Mouse (Mus musculus) megakaryocyte, embryonic 14.5 days (primary cell): ENCODE measurements around the gene Gm45837. TPM values are rescaled to one million over a fixed set of nuclear protein-coding genes. Genes with fewer than 3 reads are reported as not detected.

Experiments used
- H3K27me3 ChIP-seq: replicated peaks from 2 replicates; pipeline ENCODE3; 2012; ENCODE audit warnings: inconsistent platforms
- H3K36me3 ChIP-seq: replicated peaks from 2 replicates; pipeline ENCODE3; 2012; ENCODE audit warnings: low read length, inconsistent platforms, mixed read lengths
- H3K4me1 ChIP-seq: 2 replicates; pipeline ENCODE4 v1.6.1; 2012; ENCODE audit warnings: inconsistent platforms
- H3K4me3 ChIP-seq: replicated peaks from 2 replicates; pipeline ENCODE3; 2012; ENCODE audit warnings: moderate library complexity, mild to moderate bottlenecking, inconsistent platforms
- H3K9me3 ChIP-seq: 2 replicates; pipeline ENCODE4 v1.6.1; 2012; ENCODE audit warnings: inconsistent platforms
- FLI1 ChIP-seq: IDR thresholded peaks from 2 replicates; pipeline ENCODE4 v1.6.1; 2012; ENCODE audit warnings: low read length, inconsistent platforms, mixed read lengths
- GATA1 ChIP-seq: IDR thresholded peaks from 3 replicates; pipeline ENCODE4 v1.6.1; 2012; ENCODE audit warnings: mixed read lengths, low read length, inconsistent platforms, borderline replicate concordance
- polyA plus RNA-seq: library from polyadenylated mRNA; stranded (reverse); fragments of >175 nt; gene quantifications from 2 replicates; pipeline ENCODE4 v1.2.3, GENCODE M21; 2012; ENCODE audit warnings: low replicate concordance; ENCODE audit not compliant: insufficient read depth

The Gm45837 gene
- 1.4 TPM in 1 of 2 replicates, not detected in the other for polyA plus RNA-seq

DNA sequence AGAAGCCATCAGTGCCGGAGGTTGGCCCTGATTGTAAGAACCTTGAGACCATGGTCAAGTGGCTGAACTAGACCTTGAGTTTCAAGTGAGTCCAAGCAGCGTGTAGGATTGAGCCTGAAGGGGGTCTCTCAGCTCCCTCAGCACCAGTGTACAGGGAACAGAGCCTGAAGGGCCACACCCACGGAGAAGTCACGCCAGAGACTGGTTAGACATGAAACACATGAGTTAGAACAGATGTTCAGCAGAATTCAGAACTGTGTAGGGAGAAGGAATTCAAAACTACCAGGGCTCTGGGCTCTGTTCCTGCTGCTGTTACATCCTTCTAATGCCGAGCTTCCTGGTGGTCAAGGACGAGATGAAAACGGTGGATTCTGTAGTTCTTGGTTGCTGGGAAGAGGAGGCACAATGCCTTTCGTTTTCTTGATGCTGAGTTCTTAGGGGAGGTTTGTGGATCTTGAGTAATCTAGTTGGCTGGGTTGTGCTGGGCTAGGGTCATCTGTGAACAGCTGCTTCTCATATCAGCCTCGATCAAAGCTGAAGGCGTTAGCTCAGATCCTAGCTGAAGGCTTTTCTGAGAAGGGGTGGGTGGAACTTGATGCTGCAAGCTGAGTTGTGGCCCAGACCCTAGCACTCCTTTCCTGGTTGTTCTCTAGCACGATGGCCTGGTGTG is at the start of gene Gm45837:
Gm45837 (plus strand) TSS at position 620 of the 670 bp plus-strand sequence.
- Histone ChIP-seq H3K36me3 (peaks cover 99% of the 10 kb centered on the region), H3K27me3 (no peaks in the 10 kb centered on the region), H3K4me1 (peaks cover 84% of the 10 kb centered on the region), H3K9me3 (peaks cover 9% of the 10 kb centered on the region), H3K4me3 (no peak within 1 kb of the TSS)
- TF ChIP-seq FLI1 (no peak), GATA1 (no peak)

DNA sequence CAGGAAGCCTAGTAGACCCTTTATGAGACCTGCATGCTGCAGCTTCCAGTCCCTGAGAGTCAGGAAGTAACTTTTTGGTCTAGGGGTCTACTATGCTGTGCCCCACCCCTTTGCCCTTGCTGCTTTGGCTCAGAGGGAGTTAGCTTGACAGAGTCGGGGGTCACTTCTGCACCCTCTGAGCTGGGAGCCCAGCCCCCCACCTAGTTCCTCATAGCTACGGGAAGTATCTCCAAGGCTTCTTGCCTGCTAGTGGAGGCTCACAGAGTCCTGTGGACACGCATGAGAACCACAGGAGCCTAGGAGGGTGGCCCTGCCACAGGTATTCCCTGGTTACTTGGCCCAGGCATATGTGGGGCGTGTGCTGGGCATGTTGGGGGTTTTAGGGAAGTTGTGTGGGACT is 49.7 kb upstream of the Gm45837 start:
- peak overlapping the region; percentile 91 for H3K4me3 ChIP-seq
- TF ChIP-seq FLI1: no peak
- TF ChIP-seq GATA1: no peak
- peaks cover 77% of the 10 kb centered on the region for H3K36me3 ChIP-seq
- peaks cover 100% of the 10 kb centered on the region for H3K4me1 ChIP-seq
- no peaks in the 10 kb centered on the region for H3K27me3 ChIP-seq
- no peaks in the 10 kb centered on the region for H3K9me3 ChIP-seq

DNA sequence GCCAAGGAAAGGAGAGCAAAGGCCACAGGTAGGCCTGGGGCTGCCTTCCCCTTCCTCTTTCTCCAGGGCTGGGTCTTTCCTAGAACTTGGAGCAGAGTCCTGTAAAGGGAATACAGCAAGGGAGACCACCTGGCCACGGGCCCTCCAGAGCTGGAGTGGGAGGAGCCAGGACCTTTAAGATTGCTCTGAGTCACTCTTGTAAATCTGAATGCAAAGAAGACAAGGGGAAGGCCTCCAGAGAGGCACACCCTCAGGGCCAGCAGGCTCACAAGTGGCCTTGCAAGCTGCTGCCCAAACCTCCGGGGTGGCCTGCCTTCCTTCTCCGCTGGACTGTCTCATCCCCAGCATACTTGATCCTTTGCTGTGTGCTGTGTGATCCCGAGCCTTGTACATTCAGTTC is 48.9 kb upstream of the Gm45837 start:
- no peak for TF ChIP-seq GATA1
- no peak for TF ChIP-seq FLI1
- Histone ChIP-seq H3K27me3 (no peaks in the 10 kb centered on the region), H3K4me1 (peaks cover 100% of the 10 kb centered on the region), H3K36me3 (peaks cover 85% of the 10 kb centered on the region), H3K9me3 (no peaks in the 10 kb centered on the region), H3K4me3 (peak overlapping the region; percentile 91)

DNA sequence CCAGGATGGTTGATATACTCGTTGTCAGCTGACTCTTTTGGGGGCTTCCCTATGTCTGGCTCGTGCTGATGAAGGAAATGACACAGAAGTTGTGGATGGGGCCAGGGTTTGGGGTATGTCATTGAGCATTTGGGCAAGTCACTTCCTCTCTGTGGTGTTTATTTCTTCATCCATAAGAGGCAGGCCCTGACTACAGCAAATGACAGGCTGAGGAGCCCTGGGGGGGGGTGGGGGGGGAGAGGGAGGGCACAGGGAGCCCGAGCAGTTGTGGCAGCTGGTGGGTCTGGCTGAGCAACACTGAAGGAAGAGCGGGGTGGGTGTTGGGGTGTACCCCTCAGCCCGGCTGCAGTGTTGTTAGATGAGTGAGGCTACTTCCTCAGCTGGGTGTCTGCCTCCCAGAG is 47.9 kb upstream of the Gm45837 start:
- Histone ChIP-seq H3K27me3 (no peaks in the 10 kb centered on the region), H3K9me3 (no peaks in the 10 kb centered on the region), H3K36me3 (peaks cover 88% of the 10 kb centered on the region), H3K4me1 (peaks cover 100% of the 10 kb centered on the region), H3K4me3 (peak overlapping the region; percentile 91)
- TF ChIP-seq GATA1 (no peak), FLI1 (peak; percentile 22; the same call in 1 of the 2 replicates)

DNA sequence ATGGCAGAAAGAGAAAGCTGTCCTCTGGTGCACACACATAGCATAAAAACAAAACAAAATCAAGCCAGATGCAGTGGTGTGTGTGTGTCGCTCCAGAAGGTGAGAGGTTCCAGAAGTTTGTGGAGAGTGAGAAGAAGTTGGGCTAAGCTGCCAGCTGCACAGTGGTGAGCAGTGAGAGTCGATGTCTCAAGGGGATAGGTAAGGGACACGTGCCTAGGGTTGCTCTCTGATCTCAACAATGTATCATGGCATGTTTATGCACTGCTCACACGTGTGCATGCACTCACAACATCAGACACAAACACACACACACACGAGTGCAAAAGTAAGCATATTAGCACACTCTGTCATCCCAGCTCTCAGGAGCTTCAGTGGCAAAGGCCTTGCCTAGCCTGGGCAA is 46.8 kb upstream of the Gm45837 start:
- Histone ChIP-seq H3K4me1 (peaks cover 100% of the 10 kb centered on the region), H3K27me3 (no peaks in the 10 kb centered on the region), H3K9me3 (no peaks in the 10 kb centered on the region), H3K4me3 (peak overlapping the region; percentile 91), H3K36me3 (peaks cover 90% of the 10 kb centered on the region)
- TF ChIP-seq FLI1 (no peak), GATA1 (no peak)

DNA sequence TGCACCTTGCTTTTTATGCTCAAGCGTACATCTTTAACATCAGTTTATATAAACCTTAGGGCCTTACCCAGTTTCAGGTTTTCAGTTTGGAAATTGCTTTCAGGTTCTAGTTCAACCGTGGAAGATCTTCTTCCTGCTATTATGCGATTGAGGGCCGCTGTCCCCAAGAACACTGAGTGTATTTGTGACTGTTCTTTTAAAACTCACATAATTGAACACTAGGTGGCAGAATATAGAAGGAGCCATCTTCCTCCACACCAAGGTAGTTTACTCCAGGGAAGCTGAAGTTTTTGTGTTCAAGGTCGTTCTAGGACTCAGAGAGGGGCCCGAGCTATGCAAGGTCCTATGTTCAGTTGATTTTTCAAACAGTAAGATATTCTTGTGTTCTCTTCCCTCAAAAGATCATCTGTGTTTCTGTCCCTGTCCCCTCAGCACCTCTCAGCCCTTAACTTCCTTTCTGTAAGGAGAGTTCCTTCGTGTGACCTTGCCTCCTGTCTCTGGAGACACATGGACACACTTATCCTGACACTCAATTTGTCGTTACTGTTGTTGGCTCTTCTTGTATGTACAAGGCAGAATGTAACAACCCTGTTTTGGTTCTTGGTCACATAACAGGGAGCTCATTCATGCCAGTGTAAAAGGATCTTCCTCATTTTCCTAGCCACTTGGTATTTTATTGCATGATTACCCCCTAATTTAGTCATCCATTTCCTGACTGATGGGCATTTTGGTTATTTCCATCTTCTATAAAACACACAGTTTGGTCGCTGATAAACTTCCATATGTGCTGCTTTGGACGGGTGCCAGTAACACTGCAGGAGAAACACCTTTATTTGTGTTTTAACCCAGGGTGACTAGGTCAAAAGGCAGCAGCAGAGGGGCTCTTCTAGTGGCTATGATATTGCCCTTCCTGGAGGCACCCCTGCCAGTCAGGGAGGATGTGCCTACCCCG is 42.5 kb upstream of the Gm45837 start:
- Histone ChIP-seq H3K4me3 (no peak overlapping the region), H3K9me3 (no peaks in the 10 kb centered on the region), H3K4me1 (peaks cover 94% of the 10 kb centered on the region), H3K36me3 (peaks cover 93% of the 10 kb centered on the region), H3K27me3 (no peaks in the 10 kb centered on the region)
- TF ChIP-seq FLI1: no peak
- no peak for TF ChIP-seq GATA1

DNA sequence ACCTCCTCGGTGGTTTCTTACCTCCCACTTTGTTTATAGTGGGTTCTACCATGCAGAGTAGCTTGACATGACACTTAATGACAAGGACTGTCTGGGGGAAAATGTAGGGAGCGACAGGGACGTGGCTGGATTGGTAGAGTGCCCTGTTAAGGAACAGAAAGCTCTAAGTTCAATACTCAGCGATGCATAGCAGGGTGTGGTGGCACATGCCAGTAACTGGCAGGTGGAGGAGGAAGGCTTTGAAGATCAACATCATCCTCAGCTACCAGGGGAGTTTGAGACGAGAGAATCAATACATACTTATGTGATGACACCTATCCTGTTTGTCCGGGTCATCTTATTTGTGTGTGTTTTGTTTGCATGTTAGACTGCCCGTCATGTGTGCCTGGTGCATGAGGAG is 41.0 kb upstream of the Gm45837 start:
- Histone ChIP-seq H3K4me1 (peaks cover 92% of the 10 kb centered on the region), H3K27me3 (no peaks in the 10 kb centered on the region), H3K36me3 (peaks cover 94% of the 10 kb centered on the region), H3K4me3 (no peak overlapping the region), H3K9me3 (no peaks in the 10 kb centered on the region)
- TF ChIP-seq GATA1: no peak
- no peak for TF ChIP-seq FLI1

DNA sequence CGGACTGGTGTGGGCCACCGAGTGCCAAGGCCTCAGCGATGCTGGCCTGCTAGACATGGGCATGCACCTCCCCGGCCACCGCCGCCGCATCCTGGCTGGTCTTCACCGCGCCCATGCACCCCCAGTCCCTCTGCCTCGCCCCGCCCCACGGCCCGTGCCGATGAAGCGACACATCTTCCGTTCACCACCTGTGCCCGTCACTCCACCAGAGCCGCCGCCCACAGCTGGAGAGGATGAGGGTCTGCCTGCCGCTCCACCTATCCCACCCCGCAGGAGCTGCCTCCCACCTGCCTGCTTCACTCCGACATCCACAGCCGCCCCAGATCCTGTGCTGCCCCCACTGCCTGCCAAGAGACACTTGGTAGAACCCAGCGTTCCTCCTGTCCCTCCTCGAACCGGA is 37.6 kb upstream of the Gm45837 start:
- Histone ChIP-seq H3K9me3 (no peaks in the 10 kb centered on the region), H3K36me3 (peaks cover 94% of the 10 kb centered on the region), H3K27me3 (no peaks in the 10 kb centered on the region), H3K4me3 (peak overlapping the region; percentile 50), H3K4me1 (peaks cover 92% of the 10 kb centered on the region)
- no peak for TF ChIP-seq GATA1
- TF ChIP-seq FLI1: no peak

DNA sequence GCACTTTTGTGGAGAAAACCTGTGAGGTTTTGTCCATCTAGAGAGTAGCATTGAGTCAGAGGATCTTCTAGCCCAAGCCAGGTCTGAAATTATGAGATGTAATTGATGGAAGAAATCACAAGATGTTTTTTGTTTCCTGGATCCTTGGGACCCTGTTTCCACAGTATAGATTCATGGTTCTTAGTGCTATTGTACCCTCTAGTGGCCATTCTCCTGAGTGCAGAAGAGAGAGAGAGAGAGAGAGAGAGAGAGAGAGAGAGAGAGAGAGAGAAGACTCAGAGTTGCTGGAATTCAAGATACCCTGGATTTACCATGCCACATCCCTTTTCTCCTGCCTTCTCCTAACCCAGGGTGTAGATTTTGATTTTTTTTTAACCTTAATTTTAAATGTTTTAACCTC is 36.5 kb upstream of the Gm45837 start:
- Histone ChIP-seq H3K27me3 (no peaks in the 10 kb centered on the region), H3K36me3 (peaks cover 94% of the 10 kb centered on the region), H3K9me3 (no peaks in the 10 kb centered on the region), H3K4me1 (peaks cover 92% of the 10 kb centered on the region), H3K4me3 (no peak overlapping the region)
- TF ChIP-seq GATA1 (no peak), FLI1 (no peak)

DNA sequence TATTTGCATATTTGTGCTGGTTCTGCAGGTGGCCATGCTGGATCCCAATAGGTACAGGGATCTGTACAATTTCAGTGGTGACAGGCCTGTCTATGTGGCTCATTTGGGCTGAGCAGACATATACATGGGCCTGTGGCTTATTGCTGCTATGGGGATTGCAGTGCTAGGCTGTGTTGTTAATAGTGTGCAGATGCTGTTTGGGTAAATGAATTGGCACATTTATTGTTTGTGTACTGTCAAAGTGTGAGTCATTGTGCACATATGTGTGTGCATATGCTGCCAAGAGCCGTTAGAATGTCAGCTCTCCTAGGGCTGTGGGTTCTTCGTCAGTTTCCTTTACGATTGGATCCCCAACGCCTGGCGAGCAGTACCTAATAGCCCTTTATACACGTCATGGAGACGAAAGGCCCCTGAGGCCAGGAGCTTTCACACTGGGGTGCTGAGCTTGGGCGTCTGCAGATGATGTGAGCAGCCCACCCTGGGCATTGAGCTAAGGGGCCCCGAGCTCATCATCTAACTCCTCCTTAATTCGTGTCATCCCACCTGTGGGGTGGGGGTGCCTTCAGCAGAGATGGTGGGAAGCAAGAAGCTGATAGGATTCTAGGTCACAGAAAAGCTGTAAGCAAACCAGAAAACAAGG is 33.9 kb upstream of the Gm45837 start:
- peak overlapping the region; percentile 50 for H3K4me3 ChIP-seq
- peaks cover 98% of the 10 kb centered on the region for H3K4me1 ChIP-seq
- H3K9me3 ChIP-seq: no peaks in the 10 kb centered on the region
- peaks cover 98% of the 10 kb centered on the region for H3K36me3 ChIP-seq
- no peaks in the 10 kb centered on the region for H3K27me3 ChIP-seq
- no peak for TF ChIP-seq FLI1
- TF ChIP-seq GATA1: no peak
